Mouse (Mus musculus): ENCODE measurements around the gene Plekhg2. TPM values are rescaled to one million over a fixed set of nuclear protein-coding genes. Genes with fewer than 3 reads are reported as not detected.
A peak's percentile ranks its signal among the peaks of the same experiment; 100 is the strongest.

Plekhg2 gene
- polyA plus RNA-seq, 1 experiment from 2014 or later, result 18.8 TPM

GRCm38 (mm10) chr7:28385196-28385595 is 12.8 kb upstream of the Plekhg2 start:
- H3K4me2 ChIP-seq (ENCODE audit: low read length), result no peak overlapping the region
- H3K4me3 ChIP-seq (ENCODE audit: low read length), result no peak overlapping the region
- H3K9ac ChIP-seq (ENCODE audit: low read depth, low read length), result no peak overlapping the region
- no peak overlapping the region for H3K27ac ChIP-seq (ENCODE audit: low read depth, low read length)
- 93% methylated on average over 9 of the region's 9 CpGs for WGBS
- no peak for ATAC-seq
- peaks cover 16% of the 10 kb centered on the region for H3K36me3 ChIP-seq (ENCODE audit: control insufficient read depth, insufficient read depth, low read length)
- H3K27me3 ChIP-seq (replicated peaks; ENCODE audit: control insufficient read depth, insufficient read depth, low read length), result no peaks in the 10 kb centered on the region
- no peaks in the 10 kb centered on the region for H3K9me3 ChIP-seq (ENCODE audit: control insufficient read depth, low read length)
- peaks cover 9% of the 10 kb centered on the region for H3K4me1 ChIP-seq (ENCODE audit: control insufficient read depth, insufficient read depth, low read depth, low read length)

DNA sequence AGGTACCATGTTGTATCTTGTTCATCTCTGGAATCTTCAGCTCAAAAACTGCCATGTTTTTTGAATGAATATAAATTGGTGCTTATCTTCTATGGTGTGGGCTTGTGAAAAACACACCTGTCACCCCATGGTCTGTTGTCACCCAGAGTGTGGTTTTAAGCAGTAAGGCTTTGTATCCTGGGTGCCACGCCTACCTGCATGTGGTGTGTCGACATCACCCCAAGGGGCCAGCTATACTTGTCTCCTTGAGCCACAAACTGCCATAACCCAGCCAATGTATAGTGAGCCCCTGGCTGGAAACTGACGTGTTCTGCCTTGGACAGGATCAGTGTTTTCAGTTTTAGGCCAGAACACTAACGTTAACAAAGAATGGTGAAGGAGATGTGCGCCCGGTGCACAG is 11.8 kb upstream of the Plekhg2 start:
- no peaks in the 10 kb centered on the region for H3K9me3 ChIP-seq (ENCODE audit: control insufficient read depth, low read length)
- 82% methylated on average over 6 of the region's 6 CpGs for WGBS
- H3K27ac ChIP-seq (ENCODE audit: low read depth, low read length), result no peak overlapping the region
- H3K27me3 ChIP-seq (replicated peaks; ENCODE audit: control insufficient read depth, insufficient read depth, low read length), result no peaks in the 10 kb centered on the region
- H3K4me3 ChIP-seq (ENCODE audit: low read length), result no peak overlapping the region
- H3K36me3 ChIP-seq (ENCODE audit: control insufficient read depth, insufficient read depth, low read length), result peaks cover 11% of the 10 kb centered on the region; the same call in 1 of the 2 replicates
- H3K4me1 ChIP-seq (ENCODE audit: control insufficient read depth, insufficient read depth, low read depth, low read length), result peaks cover 13% of the 10 kb centered on the region
- H3K4me2 ChIP-seq (ENCODE audit: low read length), result no peak overlapping the region
- no peak overlapping the region for H3K9ac ChIP-seq (ENCODE audit: low read depth, low read length)
- ATAC-seq, result no peak

GRCm38 (mm10) chr7:28383606-28384005 is 11.2 kb upstream of the Plekhg2 start:
- 83% methylated on average over 4 of the region's 4 CpGs for WGBS

DNA sequence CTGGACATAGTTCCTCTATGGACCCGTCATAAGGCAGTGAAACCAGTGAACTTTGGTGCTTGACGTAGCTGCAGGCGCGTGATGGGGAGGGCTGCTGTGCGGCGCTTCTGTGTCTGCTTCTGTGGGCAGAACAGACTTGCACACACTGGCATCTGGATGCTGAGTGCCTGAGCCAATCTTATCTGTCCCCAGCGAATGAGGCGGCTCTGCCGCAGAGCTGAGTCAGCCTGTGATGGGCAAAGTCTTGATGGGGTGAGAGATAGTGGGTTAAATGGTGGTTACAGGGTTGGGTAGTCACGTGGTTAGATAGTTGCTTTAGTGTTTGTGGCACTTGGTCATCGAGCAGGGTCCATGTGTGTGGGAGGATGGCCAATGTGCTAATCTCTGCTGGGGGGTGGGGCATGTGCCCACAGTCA is 10.6 kb upstream of the Plekhg2 start:
- Histone ChIP-seq H3K36me3 (ENCODE audit: control insufficient read depth, insufficient read depth, low read length) (peaks cover 6% of the 10 kb centered on the region; the same call in 1 of the 2 replicates), H3K27me3 (replicated peaks; ENCODE audit: control insufficient read depth, insufficient read depth, low read length) (no peaks in the 10 kb centered on the region), H3K4me1 (ENCODE audit: control insufficient read depth, insufficient read depth, low read depth, low read length) (peaks cover 21% of the 10 kb centered on the region), H3K27ac (ENCODE audit: low read depth, low read length) (no peak overlapping the region), H3K4me3 (ENCODE audit: low read length) (no peak overlapping the region), H3K4me2 (ENCODE audit: low read length) (no peak overlapping the region), H3K9ac (ENCODE audit: low read depth, low read length) (no peak overlapping the region), H3K9me3 (ENCODE audit: control insufficient read depth, low read length) (no peaks in the 10 kb centered on the region)
- 72% methylated on average over 11 of the region's 11 CpGs for WGBS
- no peak for ATAC-seq

More at GRCm38 (mm10) chr7:28383606-28384005, 11.2 kb upstream of the Plekhg2 start:
- peaks cover 16% of the 10 kb centered on the region for H3K4me1 ChIP-seq (ENCODE audit: control insufficient read depth, insufficient read depth, low read depth, low read length)
- H3K9me3 ChIP-seq (ENCODE audit: control insufficient read depth, low read length), result no peaks in the 10 kb centered on the region
- H3K4me3 ChIP-seq (ENCODE audit: low read length), result no peak overlapping the region
- no peak for ATAC-seq
- H3K27me3 ChIP-seq (replicated peaks; ENCODE audit: control insufficient read depth, insufficient read depth, low read length), result no peaks in the 10 kb centered on the region
- peaks cover 8% of the 10 kb centered on the region; the same call in 1 of the 2 replicates for H3K36me3 ChIP-seq (ENCODE audit: control insufficient read depth, insufficient read depth, low read length)
- H3K27ac ChIP-seq (ENCODE audit: low read depth, low read length), result no peak overlapping the region
- no peak overlapping the region for H3K9ac ChIP-seq (ENCODE audit: low read depth, low read length)
- H3K4me2 ChIP-seq (ENCODE audit: low read length), result no peak overlapping the region

GRCm38 (mm10) chr7:28382347-28382951 is 10.1 kb upstream of the Plekhg2 start:
- WGBS, result 69% methylated on average over 10 of the region's 12 CpGs
- peak overlapping the region; percentile 43 for H3K4me2 ChIP-seq (ENCODE audit: low read length)

GRCm38 (mm10) chr7:28381938-28382337 is 9.5 kb upstream of the Plekhg2 start:
- no peak for ATAC-seq
- Histone ChIP-seq H3K4me1 (ENCODE audit: control insufficient read depth, insufficient read depth, low read depth, low read length) (peaks cover 25% of the 10 kb centered on the region), H3K27ac (ENCODE audit: low read depth, low read length) (peak overlapping the region; percentile 51), H3K4me3 (ENCODE audit: low read length) (peak overlapping the region; percentile 21), H3K4me2 (ENCODE audit: low read length) (peak overlapping the region; percentile 43), H3K27me3 (replicated peaks; ENCODE audit: control insufficient read depth, insufficient read depth, low read length) (no peaks in the 10 kb centered on the region), H3K9me3 (ENCODE audit: control insufficient read depth, low read length) (no peaks in the 10 kb centered on the region), H3K9ac (ENCODE audit: low read depth, low read length) (peak overlapping the region; percentile 48; the same call in 1 of the 2 replicates), H3K36me3 (ENCODE audit: control insufficient read depth, insufficient read depth, low read length) (no peaks in the 10 kb centered on the region)
- WGBS, result 5% methylated on average over 17 of the region's 20 CpGs

More at GRCm38 (mm10) chr7:28382347-28382951, 10.1 kb upstream of the Plekhg2 start:
- no peaks in the 10 kb centered on the region for H3K27me3 ChIP-seq (replicated peaks; ENCODE audit: control insufficient read depth, insufficient read depth, low read length)
- peaks cover 2% of the 10 kb centered on the region; the same call in 1 of the 2 replicates for H3K36me3 ChIP-seq (ENCODE audit: control insufficient read depth, insufficient read depth, low read length)
- H3K9ac ChIP-seq (ENCODE audit: low read depth, low read length), result no peak overlapping the region
- H3K9me3 ChIP-seq (ENCODE audit: control insufficient read depth, low read length), result no peaks in the 10 kb centered on the region
- no peak overlapping the region for H3K27ac ChIP-seq (ENCODE audit: low read depth, low read length)
- peaks cover 25% of the 10 kb centered on the region for H3K4me1 ChIP-seq (ENCODE audit: control insufficient read depth, insufficient read depth, low read depth, low read length)
- no peak overlapping the region for H3K4me3 ChIP-seq (ENCODE audit: low read length)
- ATAC-seq, result no peak

DNA sequence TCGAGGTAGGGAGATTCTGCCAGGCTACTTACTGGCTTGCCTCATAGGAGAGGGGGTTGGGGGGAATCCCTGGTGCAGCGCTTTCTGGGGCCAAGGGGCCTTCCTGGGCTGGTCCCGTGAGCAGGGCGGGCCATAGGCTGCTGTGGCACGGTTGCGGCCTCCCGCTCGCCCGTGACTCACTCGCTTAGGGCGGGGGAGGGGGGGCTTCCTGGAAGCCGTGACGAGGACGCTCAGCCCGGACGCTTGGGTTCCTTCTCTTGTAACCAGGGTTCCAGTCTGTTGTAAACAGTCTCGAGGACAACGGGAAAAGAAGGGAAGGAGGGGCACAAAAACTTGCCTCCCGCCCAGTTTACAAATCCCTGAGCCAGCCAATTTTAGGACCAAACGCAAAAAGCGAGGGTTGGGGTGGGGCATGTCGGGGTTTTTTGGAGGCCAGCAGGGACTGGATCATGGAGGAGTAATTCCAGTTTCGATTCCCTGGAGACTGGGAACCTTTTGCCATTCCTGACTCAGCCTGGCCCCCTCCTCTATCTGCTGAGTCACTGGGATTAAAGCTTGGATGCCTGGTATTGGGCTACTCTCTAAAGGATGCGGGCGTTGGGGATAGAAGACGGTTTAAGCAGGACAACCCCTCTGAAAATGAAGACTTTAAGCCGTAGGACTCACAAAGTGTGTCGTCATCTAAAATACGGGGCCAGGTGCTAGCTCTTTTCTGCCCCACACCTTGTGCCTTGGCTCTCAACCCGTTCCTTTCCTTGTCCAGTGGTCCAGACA is 8.8 kb upstream of the Plekhg2 start:
- H3K36me3 ChIP-seq (ENCODE audit: control insufficient read depth, insufficient read depth, low read length), result no peaks in the 10 kb centered on the region
- H3K9ac ChIP-seq (ENCODE audit: low read depth, low read length), result peak overlapping the region; percentile 42; the same call in 1 of the 2 replicates
- peaks cover 28% of the 10 kb centered on the region for H3K4me1 ChIP-seq (ENCODE audit: control insufficient read depth, insufficient read depth, low read depth, low read length)
- H3K4me2 ChIP-seq (ENCODE audit: low read length), result peak overlapping the region; percentile 43
- no peaks in the 10 kb centered on the region for H3K9me3 ChIP-seq (ENCODE audit: control insufficient read depth, low read length)
- peak overlapping the region; percentile 51 for H3K27ac ChIP-seq (ENCODE audit: low read depth, low read length)
- no peaks in the 10 kb centered on the region for H3K27me3 ChIP-seq (replicated peaks; ENCODE audit: control insufficient read depth, insufficient read depth, low read length)
- WGBS, result 12% methylated on average over 27 of the region's 30 CpGs
- peak overlapping the region; percentile 0; the same call in 1 of the 2 replicates for H3K4me3 ChIP-seq (ENCODE audit: low read length)
- peak; percentile 24; the same call in 1 of the 2 replicates for ATAC-seq

GRCm38 (mm10) chr7:28380237-28381016 is 8.0 kb upstream of the Plekhg2 start, which contains the start of gene Zfp36:
TSS of gene Zfp36 (minus strand) at chr7:28380253.
- Histone ChIP-seq H3K4me3 (ENCODE audit: low read length) (peak within 1 kb of the TSS; percentile 53), H3K27me3 (replicated peaks; ENCODE audit: control insufficient read depth, insufficient read depth, low read length) (no peaks in the 10 kb centered on the region), H3K36me3 (ENCODE audit: control insufficient read depth, insufficient read depth, low read length) (no peaks in the 10 kb centered on the region), H3K27ac (ENCODE audit: low read depth, low read length) (peak within 1 kb of the TSS; percentile 72), H3K4me2 (ENCODE audit: low read length) (peak within 1 kb of the TSS; percentile 70), H3K4me1 (ENCODE audit: control insufficient read depth, insufficient read depth, low read depth, low read length) (peaks cover 34% of the 10 kb centered on the region), H3K9me3 (ENCODE audit: control insufficient read depth, low read length) (no peaks in the 10 kb centered on the region), H3K9ac (ENCODE audit: low read depth, low read length) (peak within 1 kb of the TSS; percentile 70)
- WGBS, result 56% methylated on average over 17 of the region's 17 CpGs
- ATAC-seq, result no peak
